Mouse (Mus musculus): ENCODE results near the gene Pid1.

Gene Pid1

DNA sequence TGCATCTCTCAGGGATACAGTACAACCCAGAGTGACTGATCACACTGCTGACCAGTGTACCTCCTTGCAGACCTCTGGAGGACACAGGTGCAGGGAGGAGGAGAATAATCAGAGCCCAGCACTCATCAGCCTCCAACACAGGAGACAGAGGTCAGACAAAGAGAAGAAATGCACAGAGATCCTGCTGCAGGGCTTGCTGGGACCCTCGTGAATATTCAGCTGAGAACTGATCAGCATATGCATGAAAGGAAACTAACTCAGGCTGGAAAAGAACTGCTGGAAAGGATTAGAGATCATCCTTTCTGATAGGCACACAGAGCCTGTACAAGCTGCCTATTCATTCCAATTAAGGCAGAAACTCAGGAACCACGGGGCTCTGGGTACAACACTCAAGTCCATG is 186.9 kb downstream of the Pid1 start:
- DNase-seq (ENCODE audit: low spot score) = no peak

DNA sequence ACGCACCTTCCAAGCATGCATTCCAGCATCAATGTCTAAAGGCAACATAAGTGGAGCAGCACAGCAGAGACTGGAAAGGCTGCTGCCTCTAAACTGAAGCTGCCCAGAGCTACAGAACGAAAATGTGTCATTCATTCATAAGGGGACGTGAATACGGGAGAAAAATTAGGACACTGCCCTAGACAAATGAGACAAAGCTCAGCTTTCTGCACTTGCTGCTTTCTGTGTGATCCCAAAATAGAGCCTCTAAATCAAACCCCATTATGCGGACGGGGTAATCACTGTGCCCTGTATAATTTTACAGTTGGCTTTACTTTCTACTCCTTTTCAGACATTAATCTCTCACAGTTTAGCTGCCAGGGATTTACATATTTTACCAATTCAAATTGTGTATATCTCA is 191.0 kb downstream of the Pid1 start:
- DNase-seq (ENCODE audit: low spot score) = no peak

DNA sequence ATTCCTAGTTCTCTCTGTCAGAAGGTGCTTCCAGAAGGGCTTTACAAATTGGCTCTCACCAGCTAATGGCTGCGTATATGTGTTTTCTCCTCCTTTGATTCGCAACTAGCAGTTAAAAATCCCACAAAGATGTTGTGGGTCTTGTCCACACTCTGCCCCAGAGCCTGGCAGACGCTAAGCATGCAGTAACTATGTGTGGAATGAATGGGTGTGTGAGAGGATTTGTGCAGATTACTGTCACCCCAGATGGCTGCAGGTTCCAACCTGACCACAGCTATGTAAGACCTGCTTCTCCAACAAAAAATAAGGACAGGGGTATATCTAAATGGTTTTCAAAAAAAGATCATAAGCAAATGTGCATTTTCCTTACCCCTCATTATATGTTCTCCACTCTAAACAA is 206.2 kb downstream of the Pid1 start:
- DNase-seq (ENCODE audit: low spot score) = no peak

DNA sequence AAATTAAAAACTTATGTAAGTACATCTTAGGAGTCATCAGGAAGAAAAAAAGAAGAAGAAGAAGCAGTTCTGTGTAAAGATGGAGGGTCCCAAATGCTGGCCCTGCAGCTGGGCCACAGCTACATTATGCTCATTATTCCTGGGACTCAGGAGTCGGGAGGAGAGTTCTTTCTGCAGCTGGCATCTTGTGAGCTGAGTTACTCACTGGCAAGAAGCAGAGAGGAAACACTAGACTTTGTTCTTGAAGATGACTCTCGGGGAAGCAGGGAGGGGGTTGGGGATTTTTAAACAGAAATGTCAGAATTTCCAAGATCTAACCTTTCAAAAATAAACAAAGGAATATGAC is 208.4 kb downstream of the Pid1 start:
- DNase-seq (ENCODE audit: low spot score) = no peak

DNA sequence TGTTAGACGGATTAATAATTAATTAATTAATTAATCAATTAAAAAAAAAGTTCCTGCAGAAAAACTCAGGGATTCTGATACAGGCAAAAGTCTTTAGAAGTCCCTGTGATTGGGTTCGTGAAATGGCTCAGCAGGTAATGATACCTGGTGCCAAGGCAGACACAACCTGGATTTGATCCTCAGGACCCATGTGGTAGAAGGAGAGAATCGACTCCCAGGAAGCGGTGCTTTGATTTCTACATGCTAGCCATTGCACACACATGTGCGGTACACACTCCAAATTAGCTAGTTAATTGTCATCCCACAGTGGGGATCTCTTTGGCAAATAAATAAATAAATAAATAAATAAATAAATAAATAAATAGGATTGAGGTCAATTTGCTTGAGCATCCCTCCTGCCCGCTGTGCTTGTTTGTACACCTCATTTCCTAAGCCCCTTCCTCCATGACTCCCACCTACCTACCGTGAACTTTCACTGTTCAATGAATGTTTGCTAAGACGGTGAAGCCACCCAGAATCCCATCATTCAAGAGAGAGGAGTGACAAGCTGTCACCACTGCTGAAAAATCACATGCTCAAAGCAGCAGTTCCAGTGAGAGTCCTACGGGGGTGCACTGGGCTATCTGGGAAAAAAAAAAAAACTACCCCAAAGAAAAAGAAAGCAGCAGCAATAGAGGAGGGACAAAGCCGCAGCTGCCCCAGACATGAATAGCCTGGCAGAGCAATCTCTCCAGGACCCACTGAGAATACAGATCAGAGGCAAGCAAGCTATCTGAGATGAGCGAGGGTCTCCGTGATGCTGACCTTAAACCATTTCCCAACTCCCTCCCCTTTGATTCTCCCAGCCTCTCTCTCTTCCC is 209.0 kb downstream of the Pid1 start:
- no peak for DNase-seq (ENCODE audit: low spot score)

DNA sequence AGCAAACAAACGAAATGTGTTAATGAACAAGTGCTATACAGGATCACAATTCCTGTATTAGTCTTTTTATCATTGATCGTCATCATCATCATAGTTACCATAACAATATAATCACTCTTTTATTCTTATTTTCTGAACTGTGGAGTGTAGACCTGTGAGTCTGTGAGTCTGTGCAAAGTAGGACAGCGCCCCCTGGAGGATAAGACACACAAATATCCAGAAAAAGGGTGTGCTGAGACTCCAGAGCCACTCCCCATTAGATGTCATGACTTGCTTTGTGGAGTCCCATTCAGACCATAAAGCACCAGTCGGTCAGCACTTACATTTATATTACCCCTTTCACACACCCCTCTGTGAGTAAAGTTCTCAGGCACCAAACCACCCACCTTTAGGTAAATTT is 210.0 kb downstream of the Pid1 start:
- DNase-seq (ENCODE audit: low spot score) = no peak

DNA sequence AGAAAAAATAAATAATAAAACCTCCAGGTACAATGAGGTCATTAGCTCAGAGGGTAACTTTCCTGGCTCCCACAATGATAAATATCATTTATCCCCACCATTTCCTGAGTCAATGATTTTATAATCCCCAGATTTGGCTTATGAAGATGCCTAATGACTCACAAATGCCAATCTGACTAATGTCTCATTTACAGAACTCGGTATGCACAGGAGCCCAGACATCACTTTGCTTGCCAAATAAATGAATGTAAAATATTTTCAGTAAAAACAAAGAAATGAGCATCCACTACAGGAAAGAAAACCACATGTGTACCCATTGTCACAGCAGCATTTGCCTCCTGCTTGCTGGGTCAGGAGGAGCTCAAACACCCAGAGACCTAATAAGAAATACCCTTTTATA is 222.4 kb downstream of the Pid1 start:
- DNase-seq (ENCODE audit: low spot score) = no peak

DNA sequence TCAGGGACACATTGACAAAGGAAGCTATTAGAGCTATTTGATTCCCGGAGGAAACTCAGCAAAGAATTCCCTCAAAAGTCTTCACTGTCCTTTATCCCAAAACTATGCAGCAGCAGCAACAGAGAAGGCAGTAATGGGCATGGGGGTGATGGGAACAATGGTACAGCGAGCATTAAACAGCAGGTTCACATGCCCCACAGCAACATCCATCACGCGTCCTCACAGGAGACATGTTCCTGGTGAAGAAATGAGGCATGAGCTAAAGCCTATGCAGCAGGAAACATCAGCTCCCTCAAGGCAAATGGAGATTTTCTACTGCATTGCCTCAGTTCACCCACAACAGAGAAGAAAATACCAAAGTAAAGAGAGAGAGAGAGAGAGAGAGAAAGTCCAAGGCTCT is 231.5 kb downstream of the Pid1 start:
- no peak for DNase-seq (ENCODE audit: low spot score)

DNA sequence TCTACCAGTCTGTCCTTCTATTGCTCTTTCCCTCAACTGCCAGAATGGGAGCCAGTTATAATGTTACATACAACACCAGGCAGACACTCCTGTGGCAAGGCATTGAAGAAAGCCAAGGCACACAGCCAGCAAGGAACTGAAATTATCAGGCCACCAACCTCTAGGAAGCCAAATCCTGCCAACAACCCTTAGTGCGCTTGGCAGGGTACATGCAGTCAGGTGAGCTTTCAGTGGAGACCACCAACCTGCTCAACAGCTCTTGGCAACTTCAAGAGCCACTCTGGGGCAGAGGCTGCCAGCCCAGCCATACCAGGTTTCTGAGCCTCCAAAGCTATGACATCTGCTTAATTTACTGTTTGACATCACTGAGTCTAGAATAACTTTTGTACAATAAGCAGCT is 232.2 kb downstream of the Pid1 start:
- no peak for DNase-seq (ENCODE audit: low spot score)

DNA sequence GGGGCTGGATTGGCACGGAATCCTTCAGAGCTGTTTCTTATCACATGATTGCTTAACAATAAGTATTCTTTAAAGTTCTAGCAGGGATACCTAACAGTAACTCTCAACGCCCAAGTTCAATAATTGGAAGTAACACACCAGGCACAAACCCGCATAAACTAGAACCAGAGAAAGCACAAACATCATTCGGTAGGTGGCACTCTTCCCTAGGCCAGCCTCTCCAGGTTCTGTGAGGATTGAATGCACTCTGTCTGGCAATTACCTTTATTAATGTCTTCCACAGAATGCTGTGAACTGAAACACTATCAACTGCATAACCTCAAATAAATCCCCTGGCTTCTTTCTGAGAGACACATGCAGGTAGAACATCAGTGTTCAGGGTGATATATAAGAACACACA is 235.5 kb downstream of the Pid1 start:
- no peak for DNase-seq (ENCODE audit: low spot score)

DNA sequence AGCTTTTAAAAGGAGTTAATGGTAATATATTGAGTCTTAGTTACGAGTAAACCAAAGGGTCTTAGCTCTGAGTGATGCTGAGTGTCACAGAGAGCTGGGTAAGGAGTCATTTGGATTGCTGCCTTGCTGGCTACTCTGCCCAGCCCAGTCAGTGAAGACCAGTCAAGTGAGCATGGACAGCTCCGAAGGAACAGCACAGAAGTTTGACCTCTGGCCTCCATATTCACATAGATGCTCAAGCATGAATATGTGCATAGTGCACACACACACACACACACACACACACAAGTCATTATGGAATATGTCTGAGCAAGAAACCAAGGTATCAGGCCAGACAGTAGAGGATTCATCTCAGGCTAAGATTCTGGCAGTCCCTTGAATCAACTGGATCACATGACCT is 244.7 kb downstream of the Pid1 start:
- DNase-seq (ENCODE audit: low spot score) = no peak

DNA sequence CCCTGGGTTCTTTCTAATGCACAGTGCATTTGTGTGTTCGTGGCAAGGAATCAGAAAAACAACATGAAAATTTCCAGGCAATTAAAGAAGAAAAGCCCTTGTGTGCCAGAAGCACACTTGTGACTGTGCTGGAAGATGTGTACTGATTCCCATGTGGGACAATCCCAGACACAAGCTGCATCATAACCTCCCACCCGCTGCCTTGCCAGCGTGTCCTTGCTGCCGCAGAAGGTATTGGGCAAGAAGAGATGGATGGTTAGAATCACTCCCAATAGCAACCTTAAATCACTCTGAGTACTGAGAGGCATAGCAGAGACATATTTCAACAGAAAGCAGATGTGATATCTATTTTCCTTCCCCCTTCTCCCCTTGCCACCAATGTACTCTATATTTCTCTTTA is 257.2 kb downstream of the Pid1 start:
- DNase-seq (ENCODE audit: low spot score) = no peak

DNA sequence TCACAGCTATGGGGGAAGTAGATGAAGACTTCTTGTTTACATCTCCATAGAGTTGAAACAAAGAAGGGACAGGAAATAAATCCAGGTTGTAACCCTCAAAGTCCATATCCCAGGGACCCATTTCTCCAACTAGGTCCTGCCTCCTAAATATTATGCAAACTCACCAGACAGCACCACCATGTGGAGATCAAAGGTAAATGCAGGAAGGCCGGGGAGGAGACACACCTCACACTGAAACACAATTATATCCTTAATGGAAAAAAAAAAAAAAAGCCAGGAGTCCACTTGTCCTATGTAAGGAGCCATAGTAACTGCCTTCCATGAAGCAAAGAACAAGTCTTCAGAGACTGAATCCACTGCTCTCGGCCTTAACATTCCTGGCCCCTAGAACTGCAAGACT is 261.9 kb downstream of the Pid1 start:
- no peak for DNase-seq (ENCODE audit: low spot score)

DNA sequence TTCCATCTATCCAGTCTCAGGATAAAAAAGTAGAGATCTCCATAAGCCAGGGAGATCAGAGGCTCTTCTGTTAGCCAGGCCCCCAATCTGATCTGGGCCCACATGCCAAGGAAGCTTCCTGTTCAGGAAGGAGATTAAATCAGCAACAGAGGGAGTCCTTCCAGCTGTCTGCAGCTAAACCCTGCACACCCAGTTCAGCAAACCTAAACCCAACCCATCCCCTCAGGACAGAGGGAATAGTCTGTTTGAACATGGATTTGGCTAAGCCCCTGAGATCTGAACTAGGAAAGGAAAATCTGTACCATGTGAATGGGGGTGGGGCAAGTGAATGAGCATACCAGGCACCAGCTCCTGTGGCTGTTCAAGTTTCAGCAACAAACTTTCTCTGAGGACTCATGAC is 266.6 kb downstream of the Pid1 start:
- DNase-seq (ENCODE audit: low spot score) = no peak

DNA sequence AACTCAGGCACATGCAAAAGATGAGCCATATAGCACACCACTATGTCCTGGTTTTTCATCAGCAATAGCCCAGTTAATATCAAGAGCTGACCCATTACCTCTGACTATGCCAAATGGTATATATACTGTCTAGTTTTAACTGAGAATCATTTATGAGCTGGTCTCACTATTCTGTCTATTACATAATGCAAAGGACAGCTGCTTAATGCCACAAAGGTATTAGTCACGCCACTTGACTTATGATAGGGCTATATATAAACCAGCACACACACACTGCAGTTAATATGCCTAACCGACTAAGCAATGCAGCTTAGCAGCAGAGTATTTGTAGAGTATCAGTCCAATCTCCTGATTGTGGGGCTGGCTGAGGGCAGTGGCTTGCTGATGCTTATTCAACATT is 270.7 kb downstream of the Pid1 start:
- no peak for DNase-seq (ENCODE audit: low spot score)

DNA sequence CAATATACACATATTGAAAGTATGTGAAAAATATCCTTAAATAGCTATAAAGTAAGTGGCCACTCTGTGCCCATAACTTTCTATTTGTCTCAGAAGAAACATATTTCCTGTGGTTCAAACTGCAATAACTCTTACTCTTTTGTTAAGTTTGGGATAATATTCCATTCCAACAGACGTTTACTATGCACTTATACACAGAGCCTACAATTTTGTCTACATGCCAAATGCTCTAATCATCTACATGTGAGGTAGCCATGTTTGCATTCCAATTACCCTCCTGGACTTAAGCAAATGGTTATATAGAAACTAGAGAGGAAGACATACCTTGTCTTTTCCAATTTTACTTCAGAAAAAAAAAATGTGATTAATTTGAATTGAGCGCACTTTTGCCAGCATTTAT is 274.3 kb downstream of the Pid1 start:
- no peak for DNase-seq (ENCODE audit: low spot score)

DNA sequence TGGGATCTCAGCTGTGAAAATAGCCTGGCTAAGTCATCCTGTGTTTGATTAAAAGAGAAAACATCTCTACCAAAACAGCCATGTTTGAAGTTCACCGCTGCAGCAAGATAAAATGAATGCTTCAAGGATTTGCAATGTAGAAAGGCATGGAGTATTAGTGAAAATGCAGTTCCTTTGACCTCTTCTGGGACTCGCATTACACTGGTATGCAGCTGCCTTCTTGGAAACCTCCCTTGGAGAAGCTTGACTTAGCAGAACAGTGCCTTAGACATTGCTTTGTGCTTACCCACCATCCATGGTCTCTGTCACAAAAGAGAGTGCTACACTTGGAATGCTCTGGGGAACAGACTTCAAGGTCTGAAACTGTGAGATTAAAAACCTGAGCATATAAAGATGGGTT is 276.0 kb downstream of the Pid1 start:
- no peak for DNase-seq (ENCODE audit: low spot score)

DNA sequence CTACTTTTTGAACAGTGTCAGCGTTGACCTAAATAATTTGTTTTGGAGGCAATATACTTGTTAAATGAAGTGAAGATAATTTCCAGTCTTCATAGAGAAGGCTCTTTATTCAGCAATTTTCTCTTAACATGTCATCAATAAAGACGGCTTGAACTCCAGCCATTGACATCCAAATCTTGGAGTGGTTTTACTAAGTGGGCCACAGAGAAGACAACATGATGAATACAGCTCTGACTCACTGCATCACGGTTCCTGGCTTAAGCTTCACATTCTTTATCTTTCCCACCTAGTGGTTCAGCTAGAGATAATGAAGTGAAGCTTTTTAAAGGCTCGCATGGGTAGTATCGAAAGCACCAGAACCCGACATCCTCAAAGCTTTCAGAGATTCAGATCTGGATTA is 276.7 kb downstream of the Pid1 start:
- no peak for DNase-seq (ENCODE audit: low spot score)

DNA sequence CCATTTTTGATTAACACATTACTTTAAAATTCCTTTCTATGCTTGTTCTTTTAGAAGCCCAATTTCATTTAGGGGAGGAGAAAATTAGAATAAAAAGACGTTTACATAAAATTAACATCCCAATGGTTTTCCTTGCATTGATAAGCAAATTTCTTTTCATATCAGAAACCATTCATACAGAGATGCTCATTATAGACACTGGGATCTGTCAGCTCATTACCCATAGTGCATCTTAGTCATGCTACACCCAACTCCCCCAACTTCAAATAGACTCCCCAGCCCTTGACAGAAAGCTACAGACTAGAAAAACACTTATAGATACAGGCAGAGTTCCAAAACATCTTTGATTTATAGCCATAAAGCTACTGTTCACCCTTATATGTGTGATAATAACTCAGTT is 277.5 kb downstream of the Pid1 start:
- no peak for DNase-seq (ENCODE audit: low spot score)

DNA sequence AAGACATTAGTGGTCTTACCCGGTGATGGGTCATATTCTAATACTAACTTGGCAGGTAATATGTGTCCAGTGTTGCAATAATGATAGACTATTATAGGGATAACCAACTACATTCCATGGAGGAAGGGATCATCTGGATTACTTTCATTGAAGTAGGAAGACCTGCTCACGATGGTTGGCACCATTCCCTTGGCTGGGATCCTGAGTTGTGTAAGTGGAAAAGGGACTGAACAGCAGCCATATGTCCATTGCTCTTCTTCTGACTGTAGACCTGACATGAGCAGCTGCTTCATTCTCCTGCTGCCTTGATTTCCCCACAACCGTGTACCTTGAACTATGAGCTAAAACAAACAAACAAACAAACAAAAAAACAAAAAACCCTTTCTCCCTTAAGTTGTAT is 278.6 kb downstream of the Pid1 start:
- no peak for DNase-seq (ENCODE audit: low spot score)

DNA sequence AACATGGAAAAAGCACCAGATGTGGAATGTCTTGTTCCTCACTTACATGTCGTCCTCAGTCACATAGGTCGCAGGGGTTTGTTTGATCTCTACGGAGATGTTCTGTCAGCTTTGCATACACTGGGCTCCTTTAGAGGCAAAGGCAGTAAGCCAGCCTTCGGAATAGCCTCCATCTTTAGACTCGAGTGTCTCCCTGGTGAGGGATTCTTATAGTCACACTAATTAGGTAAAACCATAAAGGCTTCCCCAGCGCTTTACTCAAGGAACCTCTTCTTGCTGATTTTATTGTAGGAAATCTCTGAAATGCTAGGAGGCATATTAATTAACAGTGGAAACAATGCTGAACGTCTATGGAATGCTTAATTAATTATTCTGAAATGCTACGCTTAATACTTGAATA is 284.4 kb downstream of the Pid1 start:
- DNase-seq (ENCODE audit: low spot score) = no peak

DNA sequence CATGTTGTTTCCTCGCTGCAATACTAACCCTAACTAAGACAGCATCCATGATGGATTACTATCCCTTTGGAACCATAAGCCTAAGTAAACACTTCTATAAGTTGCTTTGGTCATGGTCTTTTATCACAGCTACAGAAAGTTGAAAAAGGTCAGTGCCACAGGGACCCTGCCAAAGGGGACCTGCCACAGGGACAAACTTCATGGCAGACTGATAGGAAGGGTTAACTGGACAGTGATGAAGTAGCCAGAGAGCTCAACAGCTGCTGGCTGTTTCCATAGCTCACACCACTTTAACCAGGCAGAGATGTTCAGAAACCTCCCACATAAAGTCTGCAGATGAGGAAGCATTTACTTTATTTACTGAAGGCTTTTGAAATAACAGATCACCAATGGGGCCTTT is 287.0 kb downstream of the Pid1 start:
- DNase-seq (ENCODE audit: low spot score) = no peak

DNA sequence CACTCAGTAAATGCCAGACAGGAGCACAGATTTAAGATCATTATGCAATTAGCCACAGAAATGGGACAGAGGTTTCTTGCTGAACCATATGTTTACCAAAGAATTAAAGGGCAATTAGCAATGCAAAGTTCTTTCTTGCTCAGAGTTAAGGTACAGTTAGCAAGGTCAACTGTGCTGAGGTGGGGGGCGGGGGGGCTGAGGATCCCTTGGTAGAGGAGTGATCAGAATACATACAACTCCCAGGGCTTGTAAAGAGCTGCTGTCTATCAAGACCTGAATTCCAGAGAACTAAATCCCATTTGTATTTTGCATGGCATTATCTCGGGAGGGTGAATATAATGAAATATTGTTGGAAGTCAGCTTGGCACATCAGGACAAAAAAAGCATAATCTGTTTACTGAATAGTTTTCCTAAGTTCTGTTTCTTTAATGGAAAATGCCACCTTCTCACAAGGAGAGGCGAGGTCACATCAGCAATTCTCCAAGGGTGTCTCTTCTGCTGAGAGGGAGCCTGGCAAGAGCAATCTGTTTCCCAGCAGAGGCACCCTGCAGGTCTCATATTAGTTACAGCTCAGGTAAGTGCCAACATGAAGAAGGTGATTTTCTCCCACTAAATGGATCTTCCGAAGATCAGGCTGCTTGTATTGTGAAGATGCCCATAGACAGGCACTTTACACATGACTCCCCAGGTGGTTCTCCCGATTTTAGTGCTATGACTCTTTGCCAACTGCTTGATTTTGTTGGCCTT is 306.9 kb downstream of the Pid1 start:
- no peak for DNase-seq (ENCODE audit: low spot score)

DNA sequence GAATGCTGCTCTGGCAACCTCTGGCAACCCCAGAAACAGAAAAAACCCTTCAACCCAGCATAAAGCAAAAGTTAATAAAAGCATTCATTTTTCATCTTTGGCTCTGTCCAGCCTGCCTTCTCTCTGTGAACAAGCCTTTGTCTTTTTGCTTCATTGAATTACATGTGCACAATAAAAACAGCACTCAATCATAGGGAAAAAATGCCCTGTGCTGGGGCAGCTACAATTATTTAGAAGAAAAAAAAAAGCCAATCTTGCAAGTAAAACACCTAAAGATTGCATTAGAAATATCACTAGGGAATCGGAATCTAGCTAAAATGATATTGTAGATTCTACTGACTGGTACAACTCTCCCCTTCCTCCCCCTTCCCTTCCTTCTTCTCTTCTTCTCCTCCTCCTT is 307.7 kb downstream of the Pid1 start:
- no peak for DNase-seq (ENCODE audit: low spot score)

Measured in spleen, adult 12 weeks (tissue).